Mouse (Mus musculus): ENCODE measurements at regions not wholly inside any gene's neighbourhood (a gene's known extent, or its start where the extent isn't known, plus 50 kb on each side); places are given as distances from the start of the nearest gene placed in this dataset.

DNA sequence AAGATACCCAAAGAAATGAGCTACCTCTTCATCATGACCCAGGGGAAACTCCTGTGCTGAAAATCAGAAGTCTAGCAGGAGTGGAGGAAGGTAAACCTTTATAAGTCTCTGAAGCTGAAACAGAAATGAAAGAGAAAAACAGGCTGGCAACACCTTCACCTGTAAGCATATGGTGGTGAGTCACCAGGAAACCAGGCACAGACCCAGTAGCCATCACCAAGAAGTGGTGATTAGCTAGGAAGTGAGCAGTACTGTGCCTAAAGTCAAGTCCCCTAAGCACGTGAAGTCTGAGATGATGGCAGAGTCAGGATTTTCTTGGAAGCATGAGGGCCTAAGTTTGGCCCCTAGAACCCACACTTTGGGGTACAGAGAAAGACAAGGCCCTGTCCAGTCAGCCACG is 480.3 kb upstream of the Hs6st1 start:
- DNase-seq (ENCODE audit: low spot score): no peak
- Histone ChIP-seq H3K9ac (replicated peaks; ENCODE audit: low read depth) (no peak overlapping the region), H3K4me3 (ENCODE audit: low read depth, low read length) (no peak overlapping the region), H3K4me2 (replicated peaks; ENCODE audit: low read depth, low read length) (no peak overlapping the region), H3K36me3 (ENCODE audit: insufficient read depth, low read length) (no peaks in the 10 kb centered on the region), H3K27me3 (replicated peaks; ENCODE audit: insufficient read depth, low read length) (no peaks in the 10 kb centered on the region), H3K4me1 (ENCODE audit: insufficient read depth, low read depth, low read length) (no peaks in the 10 kb centered on the region), H3K9me3 (ENCODE audit: low read length) (no peaks in the 10 kb centered on the region), H3K27ac (ENCODE audit: low read length) (no peak overlapping the region)
- 66% methylated on average over 2 of the region's 2 CpGs for WGBS
- no peak for ATAC-seq
- TF ChIP-seq CTCF (IDR thresholded peaks at IDR 0.05) (no peak), EP300 (IDR thresholded peaks at IDR 0.05) (no peak)

DNA sequence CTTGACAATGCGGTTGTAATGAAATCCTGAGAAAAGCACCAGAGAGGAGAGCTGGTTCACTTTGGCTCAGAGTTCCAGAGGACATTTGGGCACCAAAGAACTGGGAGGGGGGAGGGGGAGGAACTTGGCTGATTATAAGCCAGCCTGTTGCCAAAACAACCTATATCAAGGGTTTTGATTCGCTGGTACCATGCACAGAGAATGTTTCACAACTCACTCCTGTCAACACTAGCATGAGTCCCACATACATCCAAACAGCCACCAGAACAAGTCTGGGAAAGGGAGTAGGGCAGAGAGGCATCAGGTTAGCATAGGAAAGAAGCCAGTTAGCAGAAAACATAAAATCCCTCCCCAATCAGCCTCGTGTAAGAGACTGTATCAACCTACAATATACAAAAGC is 479.3 kb upstream of the Hs6st1 start:
- TF ChIP-seq CTCF (IDR thresholded peaks at IDR 0.05) (no peak), EP300 (IDR thresholded peaks at IDR 0.05) (no peak)
- Histone ChIP-seq H3K4me1 (ENCODE audit: insufficient read depth, low read depth, low read length) (no peaks in the 10 kb centered on the region), H3K9ac (replicated peaks; ENCODE audit: low read depth) (no peak overlapping the region), H3K9me3 (ENCODE audit: low read length) (no peaks in the 10 kb centered on the region), H3K4me3 (ENCODE audit: low read depth, low read length) (no peak overlapping the region), H3K36me3 (ENCODE audit: insufficient read depth, low read length) (no peaks in the 10 kb centered on the region), H3K27me3 (replicated peaks; ENCODE audit: insufficient read depth, low read length) (no peaks in the 10 kb centered on the region), H3K27ac (ENCODE audit: low read length) (no peak overlapping the region), H3K4me2 (replicated peaks; ENCODE audit: low read depth, low read length) (no peak overlapping the region)
- no peak for ATAC-seq
- WGBS: 70% methylated on average over 3 of the region's 3 CpGs
- DNase-seq (ENCODE audit: low spot score): no peak

DNA sequence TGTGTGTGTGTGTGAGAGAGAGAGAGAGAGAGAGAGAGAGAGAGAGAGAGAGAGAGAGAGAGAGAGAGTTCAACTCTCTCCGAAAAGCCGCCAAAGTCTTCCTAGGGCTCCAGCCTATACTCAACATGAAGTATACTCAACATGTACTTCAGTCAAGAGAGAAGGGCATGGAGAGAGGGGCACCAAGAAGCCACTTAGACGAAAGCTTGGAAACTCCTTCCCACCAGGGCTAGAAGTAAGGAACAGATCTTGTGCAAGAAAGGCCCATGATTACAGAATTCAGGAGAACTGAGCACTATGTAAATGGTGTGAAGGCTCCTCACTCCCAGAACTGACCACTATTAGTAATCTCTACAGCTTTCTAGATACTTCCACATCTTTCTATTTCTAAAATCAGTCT is 467.4 kb upstream of the Hs6st1 start:
- ATAC-seq (peak; percentile 87), DNase-seq (ENCODE audit: low spot score) (peak; percentile 60)
- TF ChIP-seq EP300 (IDR thresholded peaks at IDR 0.05): no peak
- TF ChIP-seq CTCF (IDR thresholded peaks at IDR 0.05): no peak
- Histone ChIP-seq H3K9ac (replicated peaks; ENCODE audit: low read depth) (no peak overlapping the region), H3K4me3 (ENCODE audit: low read depth, low read length) (no peak overlapping the region), H3K9me3 (ENCODE audit: low read length) (no peaks in the 10 kb centered on the region), H3K27me3 (replicated peaks; ENCODE audit: insufficient read depth, low read length) (no peaks in the 10 kb centered on the region), H3K27ac (ENCODE audit: low read length) (no peak overlapping the region), H3K36me3 (ENCODE audit: insufficient read depth, low read length) (no peaks in the 10 kb centered on the region), H3K4me2 (replicated peaks; ENCODE audit: low read depth, low read length) (no peak overlapping the region), H3K4me1 (ENCODE audit: insufficient read depth, low read depth, low read length) (no peaks in the 10 kb centered on the region)
- WGBS: 64% methylated on average over 3 of the region's 3 CpGs

DNA sequence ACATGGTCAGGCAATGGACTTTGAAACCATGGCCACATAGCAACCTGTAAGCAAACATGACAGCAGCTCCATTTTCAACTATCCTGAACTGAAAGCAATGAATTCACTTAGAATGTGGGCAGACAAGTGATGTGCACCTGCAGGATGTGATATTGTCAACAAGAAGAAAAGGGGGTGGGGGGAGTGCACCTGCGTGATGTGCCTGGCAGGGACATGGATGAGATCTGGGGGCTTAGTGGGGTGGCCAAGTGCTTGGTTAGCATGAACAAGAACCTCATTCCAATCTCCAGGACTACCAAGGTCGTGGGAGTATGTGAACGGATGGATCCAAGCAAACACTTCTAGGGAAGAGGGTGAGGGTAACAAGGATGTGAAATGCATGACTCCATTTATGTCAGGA is 453.1 kb upstream of the Hs6st1 start:
- Histone ChIP-seq H3K27me3 (replicated peaks; ENCODE audit: insufficient read depth, low read length) (no peaks in the 10 kb centered on the region), H3K4me1 (ENCODE audit: insufficient read depth, low read depth, low read length) (no peaks in the 10 kb centered on the region), H3K36me3 (ENCODE audit: insufficient read depth, low read length) (no peaks in the 10 kb centered on the region), H3K4me3 (ENCODE audit: low read depth, low read length) (no peak overlapping the region), H3K9me3 (ENCODE audit: low read length) (no peaks in the 10 kb centered on the region), H3K4me2 (replicated peaks; ENCODE audit: low read depth, low read length) (no peak overlapping the region), H3K27ac (ENCODE audit: low read length) (no peak overlapping the region), H3K9ac (replicated peaks; ENCODE audit: low read depth) (no peak overlapping the region)
- no peak for ATAC-seq
- WGBS: 56% methylated on average over 3 of the region's 3 CpGs
- TF ChIP-seq EP300 (IDR thresholded peaks at IDR 0.05) (no peak), CTCF (IDR thresholded peaks at IDR 0.05) (no peak)
- DNase-seq (ENCODE audit: low spot score): no peak

DNA sequence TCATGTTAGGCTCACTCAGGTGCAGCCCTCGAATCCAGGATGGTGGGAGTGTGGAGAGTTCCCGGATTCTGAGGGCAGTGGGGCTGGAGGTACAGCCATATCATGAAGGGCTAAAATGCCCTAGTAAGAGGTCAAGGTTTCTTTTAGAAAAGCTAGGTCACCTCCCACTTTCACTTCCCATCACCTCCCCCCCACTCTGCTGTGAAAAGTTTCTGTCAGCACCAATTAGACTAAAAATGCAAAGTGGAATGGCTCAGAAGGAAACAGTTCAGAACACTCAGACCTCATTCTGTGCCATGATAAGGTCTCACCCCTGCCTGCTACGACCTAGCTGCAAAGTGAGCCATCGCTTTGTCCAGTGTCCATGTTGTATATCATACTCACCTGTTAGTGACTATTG is 448.7 kb upstream of the Hs6st1 start:
- 75% methylated on average over 4 of the region's 4 CpGs for WGBS
- no peak for DNase-seq (ENCODE audit: low spot score)
- Histone ChIP-seq H3K27me3 (replicated peaks; ENCODE audit: insufficient read depth, low read length) (no peaks in the 10 kb centered on the region), H3K27ac (ENCODE audit: low read length) (no peak overlapping the region), H3K9me3 (ENCODE audit: low read length) (no peaks in the 10 kb centered on the region), H3K4me3 (ENCODE audit: low read depth, low read length) (no peak overlapping the region), H3K9ac (replicated peaks; ENCODE audit: low read depth) (no peak overlapping the region), H3K4me2 (replicated peaks; ENCODE audit: low read depth, low read length) (no peak overlapping the region), H3K4me1 (ENCODE audit: insufficient read depth, low read depth, low read length) (no peaks in the 10 kb centered on the region), H3K36me3 (ENCODE audit: insufficient read depth, low read length) (no peaks in the 10 kb centered on the region)
- TF ChIP-seq CTCF (IDR thresholded peaks at IDR 0.05) (no peak), EP300 (IDR thresholded peaks at IDR 0.05) (no peak)
- no peak for ATAC-seq

DNA sequence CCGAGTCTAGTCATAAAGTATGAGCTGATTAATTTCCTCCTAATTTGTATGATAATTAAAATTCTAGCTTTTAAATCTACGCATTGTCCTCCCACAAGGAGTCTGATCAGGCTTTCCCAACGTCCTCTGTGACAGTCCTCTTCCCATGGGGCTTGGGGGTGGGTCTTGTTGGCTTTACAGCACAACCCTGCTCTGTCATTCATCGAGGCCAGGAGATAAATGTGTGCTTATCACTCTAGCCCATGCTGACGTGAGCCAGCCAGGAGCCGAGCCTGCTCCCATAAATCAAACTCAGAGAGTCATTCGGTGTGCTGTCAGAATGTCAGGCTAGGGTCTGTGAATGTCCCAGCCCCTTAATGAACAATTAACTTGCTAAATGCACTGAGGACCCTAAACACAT is 425.6 kb upstream of the Hs6st1 start:
- Histone ChIP-seq H3K27ac (ENCODE audit: low read length) (no peak overlapping the region), H3K9me3 (ENCODE audit: low read length) (no peaks in the 10 kb centered on the region), H3K4me3 (ENCODE audit: low read depth, low read length) (no peak overlapping the region), H3K4me2 (replicated peaks; ENCODE audit: low read depth, low read length) (no peak overlapping the region), H3K9ac (replicated peaks; ENCODE audit: low read depth) (no peak overlapping the region), H3K27me3 (replicated peaks; ENCODE audit: insufficient read depth, low read length) (no peaks in the 10 kb centered on the region), H3K36me3 (ENCODE audit: insufficient read depth, low read length) (no peaks in the 10 kb centered on the region), H3K4me1 (ENCODE audit: insufficient read depth, low read depth, low read length) (no peaks in the 10 kb centered on the region)
- ATAC-seq (no peak), DNase-seq (ENCODE audit: low spot score) (no peak)
- 29% methylated on average over 7 of the region's 7 CpGs for WGBS
- TF ChIP-seq CTCF (IDR thresholded peaks at IDR 0.05) (no peak), EP300 (IDR thresholded peaks at IDR 0.05) (no peak)
